Mouse (Mus musculus) urinary bladder, postnatal 4 days (tissue): Measurements from ENCODE around the gene Cnih3.

Experiments used
- DNase-seq, 2 experiments: peaks; one replicate each; pipeline ENCODE4 v3.0.0; 2021 to 2022; ENCODE audit warnings: low spot score in 2 of 2

The Cnih3 gene

GRCm38 (mm10) chr1:181448041-181448440, 95.6 kb downstream of the Cnih3 start:
- DNase-seq = no peak

GRCm38 (mm10) chr1:181453106-181453505, 100.7 kb downstream of the Cnih3 start:
- DNase-seq = no peak

GRCm38 (mm10) chr1:181456911-181457310, 104.5 kb downstream of the Cnih3 start:
- DNase-seq = no peak

- DNase-seq = no peak
These were observed 107.1 kb downstream of the Cnih3 start for GRCm38 (mm10) chr1:181459431-181460105.

GRCm38 (mm10) chr1:181460283-181460682, 107.9 kb downstream of the Cnih3 start:
- no peak for DNase-seq

GRCm38 (mm10) chr1:181461484-181461883, 109.1 kb downstream of the Cnih3 start:
- no peak for DNase-seq

GRCm38 (mm10) chr1:181462051-181462905, 109.8 kb downstream of the Cnih3 start:
- no peak for DNase-seq

- no peak for DNase-seq
These were observed 110.4 kb downstream of the Cnih3 start for GRCm38 (mm10) chr1:181462906-181463179.

GRCm38 (mm10) chr1:181465027-181465426, 112.6 kb downstream of the Cnih3 start:
- no peak for DNase-seq

- DNase-seq = no peak
These were observed 113.6 kb downstream of the Cnih3 start for GRCm38 (mm10) chr1:181466040-181466439.

GRCm38 (mm10) chr1:181466601-181467320, 114.3 kb downstream of the Cnih3 start:
- DNase-seq = peak in 1 of 2 experiments; percentile 24

- no peak for DNase-seq
These were observed 114.9 kb downstream of the Cnih3 start for GRCm38 (mm10) chr1:181467321-181467670.

- DNase-seq = no peak
These were observed 117.0 kb downstream of the Cnih3 start for GRCm38 (mm10) chr1:181469415-181469814.

GRCm38 (mm10) chr1:181476141-181476540, 123.7 kb downstream of the Cnih3 start:
- no peak for DNase-seq

- DNase-seq = no peak
These were observed 124.1 kb downstream of the Cnih3 start for GRCm38 (mm10) chr1:181476557-181476956.

GRCm38 (mm10) chr1:181484696-181485095, 132.3 kb downstream of the Cnih3 start:
- DNase-seq = no peak

- peak in 1 of 2 experiments; percentile 44 for DNase-seq
These were observed 151.0 kb downstream of the Cnih3 start for GRCm38 (mm10) chr1:181503471-181503870.

- peak in 1 of 2 experiments; percentile 47 for DNase-seq
These were observed 152.9 kb downstream of the Cnih3 start for GRCm38 (mm10) chr1:181505367-181505766.
